Mouse (Mus musculus) cortical plate, adult 2 months (tissue): Measurements from ENCODE around the gene Igsf23.

Experiments
- CTCF ChIP-seq: fragments of 200-500 bp; IDR thresholded peaks from 2 replicates; pipeline ENCODE4 v1.5.1; 2011; ENCODE audit warnings: mild to moderate bottlenecking, control low read depth, low read length; ENCODE audit not compliant: insufficient read depth; ENCODE audit errors: extremely low read depth
- POLR2A ChIP-seq: fragments of 200-500 bp; IDR thresholded peaks from 2 replicates; pipeline ENCODE4 v1.6.1; 2011; ENCODE audit warnings: mild to moderate bottlenecking, low read length, control low read depth; ENCODE audit not compliant: insufficient read depth; ENCODE audit errors: extremely low read depth

DNA sequence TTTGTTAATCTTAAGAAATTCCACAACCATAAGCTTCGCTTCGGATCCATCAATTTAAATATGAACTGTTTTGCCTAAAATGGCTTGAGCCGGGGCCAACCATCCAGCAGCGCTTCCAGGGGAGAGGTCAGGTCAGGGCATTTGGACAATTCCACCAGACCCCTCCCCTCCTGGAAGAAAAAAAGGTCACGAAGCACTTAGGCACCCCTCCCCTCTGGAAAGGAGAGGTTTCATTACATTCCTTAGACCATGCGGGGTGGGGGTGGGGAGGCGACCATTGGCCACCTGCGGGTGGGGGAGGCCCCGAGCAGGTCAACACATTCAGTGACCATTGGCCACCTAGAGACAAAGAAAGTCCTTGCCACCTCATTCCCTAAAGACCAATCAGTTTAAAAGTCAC lies 2.5 kb upstream of the Igsf23 start:
- TF ChIP-seq POLR2A = no peak
- TF ChIP-seq CTCF = no peak
